Mouse (Mus musculus) spleen, adult 2 months (tissue): ENCODE data around the gene Cryl1.

Experiments
- CTCF ChIP-seq: fragments of 200-500 bp; IDR thresholded peaks from 2 replicates; pipeline ENCODE4 v1.5.1; 2011; ENCODE audit warnings: mild to moderate bottlenecking, inconsistent platforms; ENCODE audit not compliant: insufficient read depth, insufficient read length, insufficient replicate concordance; ENCODE audit errors: extremely low read depth
- POLR2A ChIP-seq: fragments of 200-500 bp; IDR thresholded peaks from 2 replicates; pipeline ENCODE4 v1.6.1; 2011; ENCODE audit warnings: low read depth, low read length, inconsistent platforms

DNA sequence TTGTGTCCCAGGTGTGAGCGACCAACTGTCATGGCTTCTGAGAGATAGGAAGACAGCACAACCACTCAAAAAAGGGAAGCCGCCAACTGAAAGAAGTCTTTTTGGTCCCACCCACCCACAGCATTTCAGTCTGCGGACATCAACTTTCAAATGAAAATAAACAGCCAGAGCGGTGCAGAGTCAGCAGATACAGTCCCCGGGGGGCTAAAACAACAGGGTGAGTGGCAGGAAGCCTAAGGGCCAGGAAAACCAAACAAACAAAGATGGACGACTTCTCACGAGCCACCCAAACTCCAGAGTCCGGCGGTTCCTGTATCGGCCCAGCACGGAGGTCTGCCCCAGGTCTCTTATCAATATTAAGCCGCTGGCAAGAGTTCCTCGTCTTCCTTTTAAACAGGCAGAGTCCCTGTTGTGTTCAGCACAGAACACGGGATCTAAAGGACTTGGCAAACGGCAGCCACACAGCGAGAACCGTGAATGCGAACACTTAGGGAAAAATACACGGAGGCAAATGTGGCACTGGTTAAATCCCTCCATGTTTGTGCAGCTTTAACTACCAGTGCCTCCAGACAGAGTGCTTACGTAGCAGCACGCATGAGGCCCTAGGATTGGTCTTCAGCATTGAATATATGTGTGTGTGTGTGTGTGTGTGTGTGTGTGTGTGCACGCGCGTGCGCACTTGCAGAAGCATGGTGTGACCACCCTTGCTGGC lies 53.4 kb downstream of the Cryl1 start:
- TF ChIP-seq CTCF: no peak
- TF ChIP-seq POLR2A: no peak
